Mouse (Mus musculus): ENCODE results near the gene 1700056E22Rik. TPM values are rescaled to one million over a fixed set of nuclear protein-coding genes. Genes with fewer than 3 reads are reported as not detected.

1700056E22Rik gene
- total RNA-seq, 1 experiment = 1.1 TPM

DNA sequence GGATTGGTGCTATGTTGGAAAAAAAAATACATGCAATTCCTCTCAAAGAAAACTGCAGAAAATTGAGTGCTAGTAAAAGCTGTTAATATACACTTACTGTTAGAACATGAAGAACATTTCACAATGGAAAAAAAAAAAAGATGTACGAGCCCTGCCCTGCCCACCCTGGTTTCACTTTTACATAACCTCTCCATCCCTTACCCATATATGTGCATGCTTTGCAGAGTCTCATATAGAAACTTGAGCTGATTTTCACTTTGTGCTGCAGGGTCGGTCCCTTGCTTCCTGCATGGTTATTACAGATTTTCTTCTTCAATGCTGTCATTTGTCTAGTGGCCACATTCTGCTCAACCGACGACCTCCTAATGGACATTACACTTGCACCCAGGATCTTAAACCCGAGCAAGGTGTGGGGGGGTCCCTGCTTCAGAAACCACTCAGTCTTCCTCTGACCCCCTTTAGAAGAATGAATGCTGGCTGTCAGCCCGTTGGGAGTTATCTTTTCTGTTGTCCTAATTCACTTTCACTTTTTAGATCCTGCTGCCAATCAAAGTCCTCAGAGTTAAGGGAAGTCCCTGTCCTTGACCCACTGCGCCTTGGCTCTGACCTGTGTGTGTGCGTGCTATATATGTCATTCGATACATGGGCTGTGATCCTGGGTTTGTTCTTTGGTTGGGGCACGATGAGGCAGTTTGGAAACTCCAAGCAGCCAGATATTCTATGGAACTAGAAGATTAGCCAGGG, 14.7 kb upstream of the 1700056E22Rik start:
- no peak overlapping the region for H3K9ac ChIP-seq (ENCODE audit: insufficient read depth, low read depth, low read length, poor library complexity, severe bottlenecking)
- DNase-seq (ENCODE audit: low read depth, low spot score) = no peak
- no peak overlapping the region for H3K27ac ChIP-seq (ENCODE audit: insufficient read depth, low read depth, low read length, poor library complexity, severe bottlenecking)
- TF ChIP-seq HCFC1 (IDR thresholded peaks at IDR 0.05; ENCODE audit: borderline replicate concordance, insufficient read depth, low read length) (no peak), ZC3H11A (IDR thresholded peaks at IDR 0.05; ENCODE audit: borderline replicate concordance, low read depth, low read length) (no peak), ZNF384 (IDR thresholded peaks at IDR 0.05; ENCODE audit: low read depth, low read length) (no peak), MAFK (IDR thresholded peaks at IDR 0.05; ENCODE audit: insufficient read depth, low read depth, low read length) (no peak), CHD2 (IDR thresholded peaks at IDR 0.05; ENCODE audit: low read depth, low read length) (no peak)
- in situ Hi-C loops (cut with MboI; ENCODE audit: low sequenced_read_pairs in 2 of 2, unreplicated experiment in 2 of 2) = no loop called here
- H3K4me1 ChIP-seq (ENCODE audit: control insufficient read depth in 2 of 2, insufficient read depth in 2 of 2, low read length in 2 of 2, poor library complexity in 1 of 2) = peaks cover 1 to 4% of the 10 kb centered on the region in 2 experiments; a peak in 1 of 4 replicates
- no peaks in the 10 kb centered on the region for H3K36me3 ChIP-seq (ENCODE audit: control insufficient read depth, insufficient read depth, low read length, poor library complexity, severe bottlenecking)
- no peaks in the 10 kb centered on the region for H3K9me3 ChIP-seq (ENCODE audit: control insufficient read depth, insufficient read depth, low read depth, low read length)
- no peak overlapping the region for H3K4me3 ChIP-seq (ENCODE audit: insufficient read depth in 1 of 2, low read depth in 1 of 2, low read length in 2 of 2, poor library complexity in 1 of 2, severe bottlenecking in 1 of 2)

GRCm38 (mm10) chr1:184047818-184048217, 13.7 kb upstream of the 1700056E22Rik start:
- DNase-seq (ENCODE audit: low read depth, low spot score) = no peak
- no peak overlapping the region for H3K9ac ChIP-seq (ENCODE audit: insufficient read depth, low read depth, low read length, poor library complexity, severe bottlenecking)
- H3K4me3 ChIP-seq (ENCODE audit: insufficient read depth in 1 of 2, low read depth in 1 of 2, low read length in 2 of 2, poor library complexity in 1 of 2, severe bottlenecking in 1 of 2) = no peak overlapping the region
- H3K36me3 ChIP-seq (ENCODE audit: control insufficient read depth, insufficient read depth, low read length, poor library complexity, severe bottlenecking) = no peaks in the 10 kb centered on the region
- no peak overlapping the region for H3K27ac ChIP-seq (ENCODE audit: insufficient read depth, low read depth, low read length, poor library complexity, severe bottlenecking)
- H3K4me1 ChIP-seq (ENCODE audit: control insufficient read depth in 2 of 2, insufficient read depth in 2 of 2, low read length in 2 of 2, poor library complexity in 1 of 2) = peaks cover 1 to 4% of the 10 kb centered on the region in 2 experiments; a peak in 1 of 4 replicates
- in situ Hi-C loops (cut with MboI; ENCODE audit: low sequenced_read_pairs in 2 of 2, unreplicated experiment in 2 of 2) = no loop called here
- TF ChIP-seq ZC3H11A (IDR thresholded peaks at IDR 0.05; ENCODE audit: borderline replicate concordance, low read depth, low read length) (no peak), HCFC1 (IDR thresholded peaks at IDR 0.05; ENCODE audit: borderline replicate concordance, insufficient read depth, low read length) (no peak), MAFK (IDR thresholded peaks at IDR 0.05; ENCODE audit: insufficient read depth, low read depth, low read length) (no peak), CHD2 (IDR thresholded peaks at IDR 0.05; ENCODE audit: low read depth, low read length) (no peak), ZNF384 (IDR thresholded peaks at IDR 0.05; ENCODE audit: low read depth, low read length) (no peak)
- H3K9me3 ChIP-seq (ENCODE audit: control insufficient read depth, insufficient read depth, low read depth, low read length) = no peaks in the 10 kb centered on the region

DNA sequence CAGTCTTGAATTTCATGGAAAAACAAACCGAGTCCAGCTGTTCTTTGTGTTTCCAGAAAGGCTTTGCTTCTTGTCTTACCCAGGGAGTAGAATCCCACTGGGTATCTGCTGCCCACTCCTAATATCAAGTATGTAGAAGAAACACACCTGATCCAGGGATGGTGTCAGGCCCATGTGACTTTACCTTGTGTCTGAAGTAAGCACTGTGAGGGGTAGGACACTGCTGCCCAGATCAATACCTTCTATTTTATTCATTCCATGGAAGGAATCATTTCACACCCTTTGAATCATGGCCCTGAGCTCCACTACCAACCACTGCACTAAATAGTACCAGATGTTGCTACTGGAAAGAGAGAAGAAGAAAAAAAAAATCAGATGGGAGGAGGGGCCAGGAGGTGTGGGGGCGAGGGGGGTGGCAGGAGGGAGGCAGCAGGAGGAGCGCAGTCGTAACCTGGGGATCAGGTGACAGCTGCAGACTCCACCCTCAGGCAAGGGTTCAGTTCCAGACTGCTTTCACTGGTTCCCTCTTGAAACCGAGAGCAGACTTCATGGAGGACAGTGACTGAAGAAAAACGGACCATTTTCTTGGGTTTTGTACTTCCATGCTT, 12.1 kb upstream of the 1700056E22Rik start:
- H3K27ac ChIP-seq (ENCODE audit: insufficient read depth, low read depth, low read length, poor library complexity, severe bottlenecking) = no peak overlapping the region
- H3K9me3 ChIP-seq (ENCODE audit: control insufficient read depth, insufficient read depth, low read depth, low read length) = no peaks in the 10 kb centered on the region
- H3K4me1 ChIP-seq (ENCODE audit: control insufficient read depth in 2 of 2, insufficient read depth in 2 of 2, low read length in 2 of 2, poor library complexity in 1 of 2) = peaks cover 4 to 5% of the 10 kb centered on the region in 2 experiments; a peak in 2 of 4 replicates
- in situ Hi-C loops (cut with MboI; ENCODE audit: low sequenced_read_pairs in 2 of 2, unreplicated experiment in 2 of 2) = no loop called here
- no peak overlapping the region for H3K9ac ChIP-seq (ENCODE audit: insufficient read depth, low read depth, low read length, poor library complexity, severe bottlenecking)
- H3K36me3 ChIP-seq (ENCODE audit: control insufficient read depth, insufficient read depth, low read length, poor library complexity, severe bottlenecking) = no peaks in the 10 kb centered on the region
- TF ChIP-seq HCFC1 (IDR thresholded peaks at IDR 0.05; ENCODE audit: borderline replicate concordance, insufficient read depth, low read length) (no peak), ZNF384 (IDR thresholded peaks at IDR 0.05; ENCODE audit: low read depth, low read length) (no peak), MAFK (IDR thresholded peaks at IDR 0.05; ENCODE audit: insufficient read depth, low read depth, low read length) (no peak), CHD2 (IDR thresholded peaks at IDR 0.05; ENCODE audit: low read depth, low read length) (no peak), ZC3H11A (IDR thresholded peaks at IDR 0.05; ENCODE audit: borderline replicate concordance, low read depth, low read length) (no peak)
- H3K4me3 ChIP-seq (ENCODE audit: insufficient read depth in 1 of 2, low read depth in 1 of 2, low read length in 2 of 2, poor library complexity in 1 of 2, severe bottlenecking in 1 of 2) = no peak overlapping the region
- no peak for DNase-seq (ENCODE audit: low read depth, low spot score)

DNA sequence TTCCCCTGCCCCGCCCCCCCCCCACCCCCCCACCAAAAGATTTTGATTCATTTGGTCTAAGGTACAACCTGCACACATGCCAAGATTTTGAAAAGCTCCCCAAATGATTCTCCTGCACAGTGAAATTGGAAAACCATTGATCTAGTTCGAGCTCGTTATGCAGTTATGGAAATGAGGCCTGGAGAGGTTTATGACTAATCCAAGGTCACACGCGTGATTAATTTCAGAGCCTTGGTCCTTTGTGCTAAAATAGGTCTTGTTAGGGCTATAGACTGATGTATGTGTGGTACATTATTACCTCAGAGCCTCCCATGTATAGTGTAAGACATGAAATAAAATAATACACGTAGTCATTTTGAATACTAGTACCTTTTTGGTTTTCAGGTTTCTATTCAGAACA, 9.3 kb upstream of the 1700056E22Rik start:
- H3K4me3 ChIP-seq (ENCODE audit: insufficient read depth in 1 of 2, low read depth in 1 of 2, low read length in 2 of 2, poor library complexity in 1 of 2, severe bottlenecking in 1 of 2) = no peak overlapping the region
- no peak overlapping the region for H3K27ac ChIP-seq (ENCODE audit: insufficient read depth, low read depth, low read length, poor library complexity, severe bottlenecking)
- H3K9ac ChIP-seq (ENCODE audit: insufficient read depth, low read depth, low read length, poor library complexity, severe bottlenecking) = no peak overlapping the region
- no peak for DNase-seq (ENCODE audit: low read depth, low spot score)
- H3K36me3 ChIP-seq (ENCODE audit: control insufficient read depth, insufficient read depth, low read length, poor library complexity, severe bottlenecking) = no peaks in the 10 kb centered on the region
- peaks cover 4 to 5% of the 10 kb centered on the region in 2 experiments; a peak in 2 of 4 replicates for H3K4me1 ChIP-seq (ENCODE audit: control insufficient read depth in 2 of 2, insufficient read depth in 2 of 2, low read length in 2 of 2, poor library complexity in 1 of 2)
- TF ChIP-seq ZNF384 (IDR thresholded peaks at IDR 0.05; ENCODE audit: low read depth, low read length) (no peak), HCFC1 (IDR thresholded peaks at IDR 0.05; ENCODE audit: borderline replicate concordance, insufficient read depth, low read length) (no peak), MAFK (IDR thresholded peaks at IDR 0.05; ENCODE audit: insufficient read depth, low read depth, low read length) (no peak), CHD2 (IDR thresholded peaks at IDR 0.05; ENCODE audit: low read depth, low read length) (no peak), ZC3H11A (IDR thresholded peaks at IDR 0.05; ENCODE audit: borderline replicate concordance, low read depth, low read length) (no peak)
- H3K9me3 ChIP-seq (ENCODE audit: control insufficient read depth, insufficient read depth, low read depth, low read length) = no peaks in the 10 kb centered on the region
- in situ Hi-C loops (cut with MboI; ENCODE audit: low sequenced_read_pairs in 2 of 2, unreplicated experiment in 2 of 2) = no loop called here
